Mouse (Mus musculus): Measurements from ENCODE around the gene Erc2.

Gene Erc2

DNA sequence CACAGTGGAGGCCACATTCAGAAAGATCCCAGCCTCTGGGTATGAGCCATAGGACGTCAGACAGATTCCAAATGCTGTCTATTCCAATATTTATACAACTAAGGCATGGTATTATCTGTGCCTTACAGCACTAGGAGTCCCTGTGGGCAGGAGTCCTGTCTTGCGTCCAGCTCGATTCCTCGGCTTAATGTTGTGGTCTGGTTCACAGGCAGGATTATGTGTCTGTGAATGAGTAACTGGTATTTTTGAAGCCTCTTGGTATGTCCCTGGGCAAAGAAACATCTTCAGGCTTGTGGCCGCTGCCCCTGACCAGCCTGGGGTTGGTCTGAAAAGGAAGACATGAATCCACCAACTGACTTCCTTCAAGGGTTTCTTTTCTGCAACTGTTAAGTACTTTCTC, 153.1 kb downstream of the Erc2 start:
- DNase-seq (ENCODE audit: low read depth, low spot score) = no peak

DNA sequence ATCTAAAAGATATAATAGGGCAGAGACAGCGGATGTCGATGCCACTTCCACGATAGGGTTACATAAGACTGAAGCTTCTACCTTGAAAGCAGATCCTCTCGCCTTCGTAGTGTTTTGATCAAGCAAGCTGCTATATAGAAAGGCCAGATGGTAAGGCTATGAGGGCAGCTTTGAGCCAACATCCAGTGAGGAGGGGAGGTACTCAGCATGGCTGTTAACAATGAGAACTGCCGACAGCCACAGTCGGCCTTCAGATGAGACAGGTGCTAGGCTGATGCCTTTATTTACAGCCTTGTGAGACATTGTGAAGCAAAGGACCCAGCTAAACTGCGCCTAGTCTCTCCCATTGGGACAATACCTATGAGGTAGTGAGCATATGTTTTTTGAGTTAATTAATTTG, 156.3 kb downstream of the Erc2 start:
- no peak for DNase-seq (ENCODE audit: low read depth, low spot score)

- no peak for DNase-seq (ENCODE audit: low read depth, low spot score)
Measured at GRCm38 (mm10) chr14:27778982-27779701, 156.9 kb downstream of the Erc2 start.

- no peak for DNase-seq (ENCODE audit: low read depth, low spot score)
Measured at GRCm38 (mm10) chr14:27781221-27781620, 159.0 kb downstream of the Erc2 start.

DNA sequence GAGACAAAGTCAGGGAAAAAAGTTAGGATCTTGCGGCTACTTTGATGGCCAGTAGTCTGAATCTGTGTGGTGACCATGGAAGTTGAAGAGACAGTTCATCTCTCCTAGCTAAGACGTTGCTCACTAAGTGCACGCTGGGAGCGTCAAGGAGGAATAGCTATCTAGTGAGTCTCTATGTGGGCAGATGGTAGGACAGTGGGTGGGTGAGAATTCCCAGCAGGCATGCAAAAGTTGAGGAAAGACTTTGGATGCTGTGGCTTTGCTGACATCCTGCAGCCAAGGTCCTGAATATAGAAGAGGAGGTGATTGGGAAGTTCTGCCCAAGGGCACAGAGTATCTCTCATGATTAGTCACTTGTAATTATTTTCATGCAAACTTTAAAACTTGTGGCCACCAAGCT, 162.6 kb downstream of the Erc2 start:
- no peak for DNase-seq (ENCODE audit: low read depth, low spot score)

- no peak for DNase-seq (ENCODE audit: low read depth, low spot score)
Measured at GRCm38 (mm10) chr14:27785562-27785961, 163.3 kb downstream of the Erc2 start.

DNA sequence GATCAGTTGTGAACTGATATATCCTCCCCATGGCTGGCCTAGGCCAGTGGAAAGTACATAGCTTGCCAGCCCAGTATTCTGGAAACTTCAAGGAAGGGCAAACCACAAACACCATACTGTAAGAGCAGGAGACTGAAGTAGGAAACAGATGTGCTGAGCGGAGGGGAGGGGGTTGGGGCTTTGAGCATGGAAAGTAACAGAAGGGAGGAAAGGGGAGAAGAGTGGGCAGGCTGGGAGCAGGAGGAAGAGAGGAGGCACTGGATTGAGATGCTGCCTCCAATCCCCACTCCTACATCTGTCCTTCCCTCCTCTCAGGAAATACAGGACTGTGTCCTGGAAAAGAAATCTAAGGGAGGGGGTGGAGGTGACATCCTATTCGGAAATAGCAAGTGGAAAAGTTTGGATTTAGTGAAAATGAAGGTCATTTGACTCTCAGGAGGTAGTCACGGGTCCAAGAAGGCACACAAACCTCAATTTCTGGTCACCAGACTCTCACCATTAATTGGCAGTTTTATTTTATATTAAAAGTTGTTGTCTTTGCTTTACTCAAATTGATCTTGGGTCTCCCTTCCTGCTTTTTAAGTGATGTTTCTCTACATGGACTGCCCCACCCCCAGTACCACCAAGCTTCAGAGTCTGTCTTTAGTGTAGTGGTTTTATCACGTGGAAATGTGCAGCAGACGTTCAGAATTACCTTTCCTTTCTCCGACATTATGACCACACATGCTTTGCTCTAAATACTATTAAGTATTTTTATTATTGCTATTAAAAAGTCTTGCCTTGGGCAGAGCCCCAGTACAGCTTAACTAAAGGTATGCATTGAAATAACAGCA, 167.1 kb downstream of the Erc2 start:
- no peak for DNase-seq (ENCODE audit: low read depth, low spot score)

DNA sequence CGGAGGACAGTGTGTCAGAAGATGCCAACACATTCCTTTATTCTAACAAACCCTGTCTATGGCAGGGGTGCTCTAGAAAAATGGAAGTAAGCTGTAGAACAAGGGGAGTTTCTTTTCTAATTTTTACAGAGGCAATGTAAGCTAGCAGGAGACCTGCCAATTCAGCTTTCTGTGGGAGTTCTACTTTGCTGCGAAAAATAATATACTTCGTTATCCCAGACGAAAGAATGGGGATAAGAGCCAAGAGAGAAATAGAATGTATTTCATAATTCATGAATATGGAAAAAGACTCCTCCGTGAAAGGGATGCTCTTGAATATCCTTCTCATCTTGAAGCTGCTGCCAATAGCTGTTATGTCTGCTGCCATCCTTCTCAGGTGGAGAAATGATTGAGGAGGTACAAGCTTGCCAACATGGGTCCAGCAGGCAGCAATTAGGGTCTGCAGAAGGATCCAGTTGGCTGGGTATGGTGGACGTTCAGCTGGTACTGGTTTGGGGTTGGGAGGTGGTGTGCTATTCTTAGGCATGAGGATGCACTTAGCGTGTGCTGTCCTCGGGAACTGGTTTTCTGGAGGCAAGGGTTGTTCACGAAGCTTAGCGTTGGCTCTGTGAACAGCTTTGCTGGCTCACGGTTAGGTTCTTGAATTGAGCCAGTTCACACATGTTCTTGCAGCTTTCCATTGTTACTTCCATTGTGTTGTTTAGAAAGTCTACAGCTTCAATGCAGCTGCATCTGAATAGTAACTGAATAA, 176.1 kb downstream of the Erc2 start:
- DNase-seq (ENCODE audit: low read depth, low spot score) = no peak

- no peak for DNase-seq (ENCODE audit: low read depth, low spot score)
Measured at GRCm38 (mm10) chr14:27800766-27801165, 178.5 kb downstream of the Erc2 start.

- DNase-seq (ENCODE audit: low read depth, low spot score) = peak; percentile 63
Measured at GRCm38 (mm10) chr14:27803961-27804360, 181.7 kb downstream of the Erc2 start.

- no peak for DNase-seq (ENCODE audit: low read depth, low spot score)
Measured at GRCm38 (mm10) chr14:27805064-27805463, 182.8 kb downstream of the Erc2 start.

GRCm38 (mm10) chr14:27808080-27808479, 185.9 kb downstream of the Erc2 start:
- peak; percentile 40 for DNase-seq (ENCODE audit: low read depth, low spot score)

DNA sequence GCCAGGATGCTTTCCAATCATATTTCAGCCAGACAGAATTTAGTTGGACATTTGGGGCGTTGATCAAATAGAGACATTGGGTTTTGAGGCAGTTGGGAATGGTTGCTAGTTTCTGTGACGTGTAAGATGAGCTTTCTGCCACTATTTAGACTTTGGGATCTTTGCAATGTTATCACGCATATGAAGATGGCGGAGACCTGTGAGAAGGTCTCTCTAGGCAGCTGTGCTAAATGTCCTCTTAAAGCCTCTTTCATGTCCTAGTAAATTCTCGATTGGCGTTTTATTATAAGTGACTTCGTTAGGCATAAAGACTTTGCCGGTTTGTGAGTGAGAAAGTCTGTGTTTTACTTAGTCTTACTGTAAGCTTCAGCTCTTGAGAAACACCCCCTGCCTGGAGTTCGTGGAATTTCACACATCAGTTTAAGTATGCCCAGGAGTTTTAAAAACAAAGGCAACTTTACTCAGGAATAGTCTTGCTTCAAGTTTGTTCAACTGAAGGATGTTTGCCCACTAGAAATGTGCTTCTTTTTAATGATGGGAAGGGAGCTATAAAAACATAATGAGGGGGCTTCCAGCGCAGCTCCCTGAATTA, 186.4 kb downstream of the Erc2 start:
- no peak for DNase-seq (ENCODE audit: low read depth, low spot score)

DNA sequence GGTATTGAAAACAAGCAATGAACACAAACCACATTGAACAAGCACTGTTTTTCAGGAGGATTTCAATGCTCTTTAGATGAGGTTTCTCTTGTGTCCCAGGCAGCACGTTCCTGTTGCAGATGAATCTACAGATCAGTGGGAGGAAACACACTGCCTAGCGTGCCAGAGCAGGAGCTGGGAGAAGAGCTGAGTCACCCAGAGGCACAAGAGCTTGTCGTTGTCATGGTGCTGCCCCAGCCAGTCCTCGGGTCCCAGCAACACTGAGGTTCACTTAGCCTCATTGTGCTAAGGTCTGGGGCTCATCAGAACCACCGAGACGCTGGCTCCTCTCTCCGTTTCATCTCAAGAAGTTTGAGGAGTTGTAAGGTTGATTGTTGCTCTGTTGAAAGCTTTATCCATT, 188.6 kb downstream of the Erc2 start:
- DNase-seq (ENCODE audit: low read depth, low spot score) = no peak

- DNase-seq (ENCODE audit: low read depth, low spot score) = no peak
Measured at GRCm38 (mm10) chr14:27811649-27812048, 189.4 kb downstream of the Erc2 start.

GRCm38 (mm10) chr14:27815739-27816138, 193.5 kb downstream of the Erc2 start:
- DNase-seq (ENCODE audit: low read depth, low spot score) = no peak

GRCm38 (mm10) chr14:27818986-27819385, 196.8 kb downstream of the Erc2 start:
- no peak for DNase-seq (ENCODE audit: low read depth, low spot score)

DNA sequence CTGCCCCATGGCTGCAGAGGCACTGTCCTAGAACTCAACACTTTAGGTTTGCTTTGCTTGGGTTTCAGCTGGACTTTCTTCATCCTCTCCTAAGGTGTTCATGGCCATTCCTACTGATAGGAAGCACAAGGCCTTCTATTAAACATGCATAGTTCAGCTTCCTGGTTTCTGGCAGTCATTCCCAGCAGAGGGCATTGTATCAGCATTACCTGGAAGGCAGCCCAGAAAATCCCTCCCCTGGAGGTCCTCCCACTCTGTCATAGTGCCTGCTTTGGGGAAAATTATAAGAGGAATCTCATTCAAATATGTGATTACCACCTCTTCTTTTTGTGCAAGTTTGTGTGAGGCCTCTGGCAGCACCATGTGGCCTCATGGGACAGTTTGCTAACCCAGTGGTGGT, 199.6 kb downstream of the Erc2 start:
- no peak for DNase-seq (ENCODE audit: low read depth, low spot score)

DNA sequence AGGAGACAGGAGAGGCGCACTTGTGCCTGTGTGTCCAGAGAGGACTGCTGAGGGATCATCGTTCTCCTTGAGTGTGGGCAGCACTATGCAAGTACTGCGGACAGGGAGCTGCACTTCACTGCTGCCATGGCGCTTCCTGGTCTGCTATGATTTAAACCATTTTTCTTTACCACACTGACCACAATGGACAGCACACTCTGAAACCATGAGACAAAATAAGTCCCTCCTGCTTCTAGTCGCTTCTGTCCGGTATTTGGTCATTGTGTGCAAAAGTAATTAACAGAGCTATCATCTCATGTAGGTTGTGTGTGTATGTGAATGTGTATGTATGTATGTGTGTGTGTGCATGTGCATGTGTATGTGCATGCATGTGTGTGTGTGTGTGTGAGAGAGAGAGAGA, 200.3 kb downstream of the Erc2 start:
- no peak for DNase-seq (ENCODE audit: low read depth, low spot score)

- no peak for DNase-seq (ENCODE audit: low read depth, low spot score)
Measured at GRCm38 (mm10) chr14:27823048-27823447, 200.8 kb downstream of the Erc2 start.

GRCm38 (mm10) chr14:27823897-27824296, 201.7 kb downstream of the Erc2 start:
- no peak for DNase-seq (ENCODE audit: low read depth, low spot score)

GRCm38 (mm10) chr14:27826829-27827228, 204.6 kb downstream of the Erc2 start:
- no peak for DNase-seq (ENCODE audit: low read depth, low spot score)

Data from retina, adult 2 months (tissue).